In genomic region chrX:95026361-95026892, GRCm38 (mm10) we compare ENCODE assay signal across 8 mouse cellular contexts. TPM values are rescaled to one million over a fixed set of nuclear protein-coding genes. Genes with fewer than 3 reads are reported as not detected.
DNase-seq lines count a peak whose midpoint lies in the region; ATAC-seq and TF ChIP-seq lines count a peak whose summit lies in the region.

TSS of gene Spin4 (minus strand) at chrX:95026682.

- no peaks in the 10 kb centered on the region for H3K36me3 ChIP-seq in E14TG2a.4 (ENCODE audit: insufficient read depth, low read length)
- no peaks in the 10 kb centered on the region for H3K36me3 ChIP-seq in forebrain, embryonic 10.5 days (replicated peaks)
- no peaks in the 10 kb centered on the region for H3K36me3 ChIP-seq in heart, embryonic 14.5 days (ENCODE audit: control insufficient read depth, insufficient read depth, low read length)
- H3K36me3 ChIP-seq in kidney, postnatal 0 days (ENCODE audit: insufficient read depth, low read length), result no peaks in the 10 kb centered on the region
- H3K36me3 ChIP-seq in liver, adult 2 months (ENCODE audit: control insufficient read depth, insufficient read depth, low read length), result no peaks in the 10 kb centered on the region
- H3K36me3 ChIP-seq in myocyte (ENCODE audit: control insufficient read depth, insufficient read depth), result no peaks in the 10 kb centered on the region

- peak within 1 kb of the TSS; percentile 64 for H3K4me2 ChIP-seq in heart, embryonic 14.5 days (ENCODE audit: low read length)
- H3K4me2 ChIP-seq in kidney, postnatal 0 days (ENCODE audit: low read length), result peak within 1 kb of the TSS; percentile 64
- peak within 1 kb of the TSS; percentile 78 for H3K4me2 ChIP-seq in myocyte (ENCODE audit: low read depth)

- no peaks in the 10 kb centered on the region for H3K4me1 ChIP-seq in E14TG2a.4 (replicated peaks; ENCODE audit: low read depth, low read length)
- H3K4me1 ChIP-seq in brown adipose tissue, adult 24 weeks (ENCODE audit: control insufficient read depth, insufficient read depth, insufficient read length, low read length), result no peaks in the 10 kb centered on the region
- 0 out of 2 replicates have a peak, but pooled peaks cover 4% of the 10 kb centered on the region for H3K4me1 ChIP-seq in forebrain, embryonic 10.5 days
- no peaks in the 10 kb centered on the region for H3K4me1 ChIP-seq in heart, embryonic 14.5 days (ENCODE audit: control insufficient read depth in 2 of 2, insufficient read depth in 2 of 2, low read length in 2 of 2)
- no peaks in the 10 kb centered on the region for H3K4me1 ChIP-seq in kidney, postnatal 0 days (replicated peaks; ENCODE audit: insufficient read depth, low read length)
- H3K4me1 ChIP-seq in liver, adult 2 months (ENCODE audit: control insufficient read depth, insufficient read depth, low read length), result no peaks in the 10 kb centered on the region

- H3K27ac ChIP-seq in brown adipose tissue, adult 24 weeks (replicated peaks; ENCODE audit: low read depth, low read length), result peak within 1 kb of the TSS; percentile 67
- H3K27ac ChIP-seq in forebrain, embryonic 10.5 days, result peak within 1 kb of the TSS; percentile 91
- H3K27ac ChIP-seq in heart, embryonic 14.5 days (replicated peaks in 1 of 2; ENCODE audit: control insufficient read depth in 1 of 2, insufficient read depth in 1 of 2, low read depth in 2 of 2, low read length in 2 of 2), result peak within 1 kb of the TSS; percentile 90 to 96
- peak within 1 kb of the TSS; percentile 87 for H3K27ac ChIP-seq in kidney, postnatal 0 days
- peak within 1 kb of the TSS; percentile 60 for H3K27ac ChIP-seq in liver, adult 2 months (replicated peaks; ENCODE audit: insufficient read depth, low read depth, low read length)

- no peaks in the 10 kb centered on the region for H3K27me3 ChIP-seq in E14TG2a.4 (ENCODE audit: insufficient read depth, low read length)
- peaks cover 24% of the 10 kb centered on the region for H3K27me3 ChIP-seq in forebrain, embryonic 10.5 days (ENCODE audit: poor library complexity, severe bottlenecking)
- H3K27me3 ChIP-seq in heart, embryonic 14.5 days (ENCODE audit: control insufficient read depth, insufficient read depth, low read length), result no peaks in the 10 kb centered on the region
- no peaks in the 10 kb centered on the region for H3K27me3 ChIP-seq in kidney, postnatal 0 days (ENCODE audit: insufficient read depth, low read length)
- H3K27me3 ChIP-seq in liver, adult 2 months (ENCODE audit: control insufficient read depth, insufficient read depth, low read length), result no peaks in the 10 kb centered on the region
- H3K27me3 ChIP-seq in myocyte (ENCODE audit: control insufficient read depth, insufficient read depth, insufficient read length), result no peaks in the 10 kb centered on the region

- H3ac ChIP-seq in myocyte (ENCODE audit: control insufficient read depth, insufficient read length), result peak within 1 kb of the TSS; percentile 22

- ATAC-seq in heart, embryonic 14.5 days (ENCODE audit: insufficient number of reproducible peaks, insufficient read depth, low FRiP score, low read depth), result peak; percentile 91
- peak; percentile 99 for ATAC-seq in kidney, postnatal 0 days (replicated peaks; ENCODE audit: low FRiP score, low read depth)

- WGBS in forebrain, embryonic 10.5 days, result 9% methylated on average over 30 of the region's 30 CpGs
- WGBS in heart, embryonic 14.5 days, result 8% methylated on average over 30 of the region's 30 CpGs
- 25% methylated on average over 30 of the region's 30 CpGs for WGBS in kidney, postnatal 0 days
- WGBS in liver, adult 2 months, result under 1% methylated on average over 30 of the region's 30 CpGs

- no peaks in the 10 kb centered on the region for H3K9me3 ChIP-seq in E14TG2a.4 (ENCODE audit: low read length)
- no peaks in the 10 kb centered on the region for H3K9me3 ChIP-seq in forebrain, embryonic 10.5 days
- H3K9me3 ChIP-seq in heart, embryonic 14.5 days (ENCODE audit: control insufficient read depth, low read length), result no peaks in the 10 kb centered on the region
- H3K9me3 ChIP-seq in kidney, postnatal 0 days (replicated peaks; ENCODE audit: low read length), result no peaks in the 10 kb centered on the region

- H3K4me3 ChIP-seq in E14TG2a.4 (replicated peaks; ENCODE audit: low read length) (peak within 1 kb of the TSS; percentile 80), myocyte (peak within 1 kb of the TSS; percentile 62)
- H3K4me3 ChIP-seq in brown adipose tissue, adult 24 weeks (ENCODE audit: insufficient read depth, low read depth, low read length), result peak within 1 kb of the TSS; percentile 76
- peak within 1 kb of the TSS; percentile 58 for H3K4me3 ChIP-seq in forebrain, embryonic 10.5 days
- peak within 1 kb of the TSS; percentile 58 to 66 for H3K4me3 ChIP-seq in heart, embryonic 14.5 days (ENCODE audit: control insufficient read depth in 1 of 2, insufficient read depth in 1 of 2, low read depth in 1 of 2, low read length in 2 of 2)
- peak within 1 kb of the TSS; percentile 50 for H3K4me3 ChIP-seq in kidney, postnatal 0 days (replicated peaks; ENCODE audit: low read depth, low read length)
- peak within 1 kb of the TSS; percentile 88 for H3K4me3 ChIP-seq in liver, adult 2 months (ENCODE audit: insufficient read depth, low read depth, low read length)

- H3K79me2 ChIP-seq in liver, adult 2 months (ENCODE audit: control insufficient read depth, insufficient read depth, low read length), result no peaks in the 10 kb centered on the region
- H3K79me2 ChIP-seq in myocyte (ENCODE audit: control insufficient read depth, insufficient read depth), result no peaks in the 10 kb centered on the region

- TF ChIP-seq POLR2A in liver, adult 2 months (IDR thresholded peaks at IDR 0.05; ENCODE audit: extremely low read depth, insufficient read depth, low read length), result peak; percentile 60
- TF ChIP-seq POLR2A in myocyte (IDR thresholded peaks at IDR 0.05; ENCODE audit: insufficient read length, low read depth), result peak; percentile 94

- no peak for TF ChIP-seq CTCF in E14TG2a.4 (conservative IDR thresholded peaks at IDR 0.05; ENCODE audit: low read length)
- TF ChIP-seq CTCF in kidney, postnatal 0 days (IDR thresholded peaks at IDR 0.05; ENCODE audit: low read depth), result no peak; the same call in 1 of the 2 replicates
- 0 out of 2 replicates have a peak, but pooled peaks have one; percentile 7 for TF ChIP-seq CTCF in liver, adult 2 months (IDR thresholded peaks at IDR 0.05; ENCODE audit: low read depth, low read length)

- H3K9ac ChIP-seq in heart, embryonic 14.5 days (ENCODE audit: low read length), result peak within 1 kb of the TSS; percentile 72
- peak within 1 kb of the TSS; percentile 54 for H3K9ac ChIP-seq in kidney, postnatal 0 days (ENCODE audit: low read depth, low read length)
- peak within 1 kb of the TSS; percentile 73 for H3K9ac ChIP-seq in liver, adult 2 months (ENCODE audit: low read depth, low read length)

- peak; percentile 75 for DNase-seq in forebrain, embryonic 10.5 days (ENCODE audit: extremely low spot score, low spot score)
- DNase-seq in kidney, postnatal 0 days (ENCODE audit: low spot score), result peak; percentile 91
- DNase-seq in liver, adult 2 months (ENCODE audit: extremely low read depth, low read depth, low spot score), result peak; percentile 77
- DNase-seq in testis, postnatal 14 days (ENCODE audit: low spot score), result peak; percentile 80

TF ChIP-seq in myocyte, 11 proteins besides CTCF, POLR2A, EP300 and RAD21:
- TF ChIP-seq E2F4 (IDR thresholded peaks at IDR 0.05; ENCODE audit: insufficient read depth) (no peak), USF1 (IDR thresholded peaks at IDR 0.05; ENCODE audit: low read depth) (no peak), POLR2AphosphoS2 (IDR thresholded peaks at IDR 0.05; ENCODE audit: insufficient read length, low read depth) (peak; percentile 92)

RNA-seq across cellular contexts. Expression of gene Spin4, which starts in this region (rescaled TPM):
- polyA plus RNA-seq in brown adipose tissue, adult 24 weeks (2012; ENCODE audit: insufficient read depth, insufficient read length, missing spikeins), result 0.63 and 1.0 TPM in 2 replicates
- 7.7 and 8.2 TPM in 2 replicates for polyA plus RNA-seq in forebrain, embryonic 10.5 days (2016; fragmentation: Nextera tagmentation; extraction: Ambion mirVana)
- 4.2 and 4.9 TPM in 2 replicates for polyA plus RNA-seq in heart, embryonic 14.5 days (2014; fragmentation: Nextera tagmentation; extraction: Ambion mirVana)
- 7.5 and 7.8 TPM in 2 replicates for polyA plus RNA-seq in kidney, postnatal 0 days (2015; fragmentation: Nextera tagmentation; extraction: Ambion mirVana)
- total RNA-seq in liver, adult 2 months (2014; rRNA removed), result 0.47 and 0.65 TPM in 2 replicates
- polyA plus RNA-seq in liver, adult 2 months (2012; rRNA removed), result 0.07 and 0.12 TPM in 2 replicates
- polyA plus RNA-seq in myocyte (2012; fragmentation: generic; extraction: Trizol), result 0.35 TPM

Comparison
In these comparisons a context has a peak if more than half of its experiments do, and no peak if none do; other contexts are left out.
1. Peak in every context shown above with its lines: DNase-seq, ATAC-seq, H3K4me3 ChIP-seq and H3K27ac ChIP-seq.
2. Peak in DNase-seq, H3K4me3 ChIP-seq, H3K27ac ChIP-seq and H3K9ac ChIP-seq in liver, adult 2 months; RNA of the gene not detected or under 1 TPM.